In genomic region chr10:52878093-52878801, GRCm38 (mm10) we compare ENCODE assay signal across 18 mouse cellular contexts.
DNase-seq lines count a peak whose midpoint lies in the region; ATAC-seq lines count a peak whose summit lies in the region.
"Had no signal": no experiment of that assay in that cellular context is flagged by ENCODE, and none has a peak within 500 bp of the region (broad histone marks: within the 10 kb centered on the region; RNA-seq: fewer than 3 reads in every experiment).

No protein-coding gene starts in this region.

- H3K9ac ChIP-seq in neural tube, embryonic 11.5 days (ENCODE audit: low read length), result no peak overlapping the region
- H3K9ac ChIP-seq in midbrain, embryonic 13.5 days (replicated peaks), result no peak overlapping the region
- H3K9ac ChIP-seq: embryonic facial prominence, embryonic 15.5 days; heart, embryonic 13.5 days; liver, embryonic 15.5 days had no signal

- H3K27ac ChIP-seq in neural tube, embryonic 11.5 days (ENCODE audit: low read depth, low read length), result peak overlapping the region; percentile 58
- H3K27ac ChIP-seq in hindbrain, embryonic 10.5 days, result peak overlapping the region; percentile 78
- H3K27ac ChIP-seq in midbrain, embryonic 13.5 days, result peak overlapping the region; percentile 22; the same call in 1 of the 2 replicates
- H3K27ac ChIP-seq: embryonic facial prominence, embryonic 15.5 days; heart, embryonic 13.5 days; liver, embryonic 15.5 days had no signal

- no peaks in the 10 kb centered on the region for H3K27me3 ChIP-seq in neural tube, embryonic 11.5 days (ENCODE audit: control insufficient read depth, insufficient read depth, low read length)
- no peaks in the 10 kb centered on the region for H3K27me3 ChIP-seq in hindbrain, embryonic 10.5 days (ENCODE audit: insufficient read depth, poor library complexity, severe bottlenecking)
- H3K27me3 ChIP-seq in midbrain, embryonic 13.5 days, result no peaks in the 10 kb centered on the region
- H3K27me3 ChIP-seq: embryonic facial prominence, embryonic 15.5 days; heart, embryonic 13.5 days; liver, embryonic 15.5 days; Patski had no signal

- no peaks in the 10 kb centered on the region for H3K9me3 ChIP-seq in neural tube, embryonic 11.5 days (ENCODE audit: control insufficient read depth, low read length)
- no peaks in the 10 kb centered on the region for H3K9me3 ChIP-seq in hindbrain, embryonic 10.5 days
- H3K9me3 ChIP-seq in midbrain, embryonic 13.5 days, result no peaks in the 10 kb centered on the region
- H3K9me3 ChIP-seq: embryonic facial prominence, embryonic 15.5 days; heart, embryonic 13.5 days; liver, embryonic 15.5 days had no signal

- H3K4me2 ChIP-seq in neural tube, embryonic 11.5 days (ENCODE audit: low read depth), result no peak overlapping the region
- H3K4me2 ChIP-seq in midbrain, embryonic 13.5 days (replicated peaks), result no peak overlapping the region
- H3K4me2 ChIP-seq: embryonic facial prominence, embryonic 15.5 days; heart, embryonic 13.5 days; liver, embryonic 15.5 days had no signal

- H3K4me1 ChIP-seq in neural tube, embryonic 11.5 days (ENCODE audit: control insufficient read depth, insufficient read depth, low read length), result peaks cover 10% of the 10 kb centered on the region; the same call in 1 of the 2 replicates
- H3K4me1 ChIP-seq in hindbrain, embryonic 10.5 days (replicated peaks), result peaks cover 48% of the 10 kb centered on the region
- H3K4me1 ChIP-seq in midbrain, embryonic 13.5 days (replicated peaks), result peaks cover 40% of the 10 kb centered on the region
- H3K4me1 ChIP-seq: embryonic facial prominence, embryonic 15.5 days; liver, embryonic 15.5 days had no signal

- ATAC-seq in neural tube, embryonic 11.5 days (ENCODE audit: insufficient read depth, low FRiP score, low TSS enrichment), result peak; percentile 57
- peak; percentile 66 for ATAC-seq in midbrain, embryonic 13.5 days

- 37% methylated on average over 4 of the region's 4 CpGs for WGBS in neural tube, embryonic 11.5 days
- 44% methylated on average over 4 of the region's 4 CpGs for WGBS in hindbrain, embryonic 10.5 days
- 36% methylated on average over 4 of the region's 4 CpGs for WGBS in midbrain, embryonic 13.5 days

- H3K36me3 ChIP-seq in neural tube, embryonic 11.5 days (ENCODE audit: control insufficient read depth, insufficient read depth, low read length), result no peaks in the 10 kb centered on the region
- no peaks in the 10 kb centered on the region for H3K36me3 ChIP-seq in hindbrain, embryonic 10.5 days
- H3K36me3 ChIP-seq in midbrain, embryonic 13.5 days, result no peaks in the 10 kb centered on the region
- H3K36me3 ChIP-seq: embryonic facial prominence, embryonic 15.5 days; heart, embryonic 13.5 days; liver, embryonic 15.5 days had no signal

- H3K4me3 ChIP-seq in neural tube, embryonic 11.5 days (ENCODE audit: low read depth, low read length), result no peak overlapping the region
- H3K4me3 ChIP-seq in hindbrain, embryonic 10.5 days, result no peak overlapping the region
- H3K4me3 ChIP-seq in midbrain, embryonic 13.5 days (replicated peaks), result no peak overlapping the region
- H3K4me3 ChIP-seq: embryonic facial prominence, embryonic 15.5 days; heart, embryonic 13.5 days; liver, embryonic 15.5 days had no signal

- no peak for DNase-seq in neural tube, embryonic 11.5 days (ENCODE audit: low spot score)
- DNase-seq in neural tube, embryonic 10.5 days (ENCODE audit: extremely low spot score, low spot score), result no peak
- no peak for DNase-seq in hindbrain, embryonic 10.5 days (ENCODE audit: low spot score)
- DNase-seq in frontal cortex, adult 2 months (ENCODE audit: extremely low spot score in 1 of 2, low spot score in 1 of 2), result no peak
- DNase-seq in heart, adult 9 months (ENCODE audit: low spot score in 2 of 2), result no peak
- DNase-seq in embryo, embryonic 11 days, result no peak
- DNase-seq in left cerebral cortex, adult 9 months (ENCODE audit: low spot score in 2 of 2), result no peak
- DNase-seq: gastrocnemius, postnatal 25 days; heart, postnatal 4 days; kidney, adult 11 months; kidney, postnatal 36 days; lung, postnatal 14 days; thymus, postnatal 4 days had no signal

Comparison
In these comparisons a context has a peak if more than half of its experiments do, and no peak if none do; other contexts are left out.
1. H3K27ac ChIP-seq: peak in every context shown above with its lines; median percentile 78 in hindbrain, embryonic 10.5 days; 58 in neural tube, embryonic 11.5 days; 22 in midbrain, embryonic 13.5 days.